Mouse (Mus musculus): Measurements from ENCODE around the gene Lama2.

- TF ChIP-seq POLR2A (IDR thresholded peaks at IDR 0.05; ENCODE audit: control insufficient read depth in 1 of 2, insufficient read depth in 1 of 2, low read depth in 1 of 2, low read length in 2 of 2, poor library complexity in 1 of 2) = no peak
- no peak for TF ChIP-seq CHD1 (IDR thresholded peaks at IDR 0.05; ENCODE audit: low read depth, low read length)
- no peak for TF ChIP-seq GABPA (IDR thresholded peaks at IDR 0.05; ENCODE audit: low read depth, low read length)
- TF ChIP-seq CTCF (IDR thresholded peaks at IDR 0.05 in 2 of 3, conservative IDR thresholded peaks at IDR 0.05 in 1 of 3; ENCODE audit: control insufficient read depth in 1 of 3, insufficient read depth in 1 of 3, low read depth in 2 of 3, low read length in 3 of 3, poor library complexity in 1 of 3, severe bottlenecking in 1 of 3) = no peak
- TF ChIP-seq ETS1 (IDR thresholded peaks at IDR 0.05; ENCODE audit: low read depth, low read length) = no peak
- TF ChIP-seq JUND (IDR thresholded peaks at IDR 0.05; ENCODE audit: low read depth, low read length) = no peak
- no peak for TF ChIP-seq ZNF384 (IDR thresholded peaks at IDR 0.05; ENCODE audit: low read depth, low read length)
- no peak for TF ChIP-seq MAZ (IDR thresholded peaks at IDR 0.05; ENCODE audit: low read depth, low read length)
- no peak for TF ChIP-seq MAFK (IDR thresholded peaks at IDR 0.05; ENCODE audit: borderline replicate concordance, low read depth, low read length)
- no peak for TF ChIP-seq TCF12 (IDR thresholded peaks at IDR 0.05; ENCODE audit: low read depth, low read length)
- no peak for TF ChIP-seq SIN3A (IDR thresholded peaks at IDR 0.05; ENCODE audit: low read length)
- TF ChIP-seq TBP (IDR thresholded peaks at IDR 0.05; ENCODE audit: low read depth, low read length) = no peak
- TF ChIP-seq EP300 (IDR thresholded peaks at IDR 0.05; ENCODE audit: low read depth in 1 of 2, low read length in 2 of 2) = no peak
- no peak for TF ChIP-seq ZMIZ1 (IDR thresholded peaks at IDR 0.05; ENCODE audit: low read depth, low read length)
These were observed 495.8 kb downstream of the Lama2 start for GRCm38 (mm10) chr10:27123763-27124162.

Data from MEL (cell line).